Mouse (Mus musculus): ENCODE data around the gene Pla2g12a. TPM values are rescaled to one million over a fixed set of nuclear protein-coding genes. Genes with fewer than 3 reads are reported as not detected.

Pla2g12a gene
- 24.2 TPM for polyA plus RNA-seq (2014; fragmentation: Illumina TruSeq; extraction: RNeasy Lipid Tissue Mini Kit (QIAGEN cat#74804))

DNA sequence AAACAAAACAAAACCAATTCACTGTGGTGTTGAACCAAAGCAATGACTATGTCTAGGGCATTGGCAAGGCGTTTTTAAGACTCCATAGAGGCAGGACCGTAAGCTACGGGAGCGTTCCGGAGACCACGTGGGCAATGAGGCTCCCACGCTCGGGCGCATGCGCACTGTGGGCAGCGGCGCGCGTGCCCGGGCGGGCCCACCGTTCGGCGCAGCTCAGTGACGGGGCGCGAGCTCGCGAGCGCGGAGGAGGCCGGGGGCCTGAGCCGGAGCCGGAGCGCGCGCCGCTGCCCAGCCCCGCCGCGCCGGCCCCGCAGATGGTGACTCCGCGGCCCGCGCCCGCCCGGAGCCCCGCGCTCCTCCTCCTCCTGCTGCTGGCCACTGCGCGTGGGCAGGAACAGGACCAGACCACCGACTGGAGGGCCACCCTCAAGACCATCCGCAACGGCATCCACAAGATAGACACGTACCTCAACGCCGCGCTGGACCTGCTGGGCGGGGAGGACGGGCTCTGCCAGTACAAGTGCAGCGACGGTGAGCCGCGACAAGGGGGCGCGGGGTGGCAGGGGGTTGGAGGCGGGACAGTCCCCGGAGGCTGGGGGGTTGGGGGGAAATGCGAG, at the start of gene Pla2g12a:
Pla2g12a (plus strand) TSS at position 202 of the 617 bp plus-strand sequence.

GRCm38 (mm10) chr3:129831035-129831568, 47.3 kb upstream of the Pla2g12a start, which contains the start of gene Gar1:
Gene Gar1, minus strand, starts transcription at chr3:129831396.

GRCm38 (mm10) chr3:129835388-129835934, 42.9 kb upstream of the Pla2g12a start, which contains the start of gene Cfi:
Gene Cfi, plus strand, starts transcription at chr3:129835884.

DNA sequence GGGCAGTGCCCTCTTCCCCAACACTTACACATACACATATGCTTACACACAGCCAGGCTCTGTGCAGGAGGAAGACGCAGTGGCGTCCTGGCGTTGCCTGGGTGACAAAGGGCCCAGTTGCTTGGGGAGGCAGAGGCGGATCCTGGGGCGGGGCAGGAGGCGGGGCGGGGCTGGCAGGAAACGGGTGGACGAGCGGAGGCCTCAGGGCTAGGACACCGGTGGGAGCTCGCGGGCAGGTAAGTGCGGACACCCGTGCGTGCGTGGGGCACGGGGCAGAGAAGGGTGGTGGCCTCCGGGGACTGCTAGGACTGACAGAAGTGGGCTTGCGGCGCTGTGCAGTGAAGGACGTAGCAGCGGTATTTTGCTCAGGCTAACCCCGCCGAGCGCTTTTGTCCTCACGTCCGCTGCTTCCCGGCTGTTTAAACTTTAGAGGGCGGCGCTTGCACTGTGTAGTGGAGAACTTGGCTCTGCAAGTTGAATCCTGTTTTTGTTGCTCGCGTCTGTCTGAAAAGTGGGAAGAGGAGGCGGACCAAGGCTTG, 22.9 kb downstream of the Pla2g12a start, which contains the start of gene Casp6:
Casp6 (plus strand) TSS at position 155 of the 539 bp plus-strand sequence.

Other genes with a start within 250 kb of the Pla2g12a start
- gene Egf, start 123.3 kb upstream of the Pla2g12a start, polyA plus RNA-seq (2014; fragmentation: Illumina TruSeq; extraction: RNeasy Lipid Tissue Mini Kit (QIAGEN cat#74804)): 1.7 TPM
- not detected for gene Lrit3, start 74.6 kb upstream of the Pla2g12a start, polyA plus RNA-seq (2014; fragmentation: Illumina TruSeq; extraction: RNeasy Lipid Tissue Mini Kit (QIAGEN cat#74804))
- 0.34 TPM for gene Rrh, start 56.0 kb upstream of the Pla2g12a start, polyA plus RNA-seq (2014; fragmentation: Illumina TruSeq; extraction: RNeasy Lipid Tissue Mini Kit (QIAGEN cat#74804))
- gene Gar1, start 47.2 kb upstream of the Pla2g12a start, polyA plus RNA-seq (2014; fragmentation: Illumina TruSeq; extraction: RNeasy Lipid Tissue Mini Kit (QIAGEN cat#74804)): 110 TPM
- gene Cfi, start 42.7 kb upstream of the Pla2g12a start, polyA plus RNA-seq (2014; fragmentation: Illumina TruSeq; extraction: RNeasy Lipid Tissue Mini Kit (QIAGEN cat#74804)): 4.7 TPM
- gene Casp6, start 22.8 kb downstream of the Pla2g12a start, polyA plus RNA-seq (2014; fragmentation: Illumina TruSeq; extraction: RNeasy Lipid Tissue Mini Kit (QIAGEN cat#74804)): 81.4 TPM
- gene Mcub, start 91.6 kb downstream of the Pla2g12a start, polyA plus RNA-seq (2014; fragmentation: Illumina TruSeq; extraction: RNeasy Lipid Tissue Mini Kit (QIAGEN cat#74804)): 3.0 TPM
- gene Sec24b, start 182.9 kb downstream of the Pla2g12a start, polyA plus RNA-seq (2014; fragmentation: Illumina TruSeq; extraction: RNeasy Lipid Tissue Mini Kit (QIAGEN cat#74804)): 66.5 TPM